Mouse (Mus musculus): Measurements from ENCODE around the gene Olfr888.

Olfr888 gene

DNA sequence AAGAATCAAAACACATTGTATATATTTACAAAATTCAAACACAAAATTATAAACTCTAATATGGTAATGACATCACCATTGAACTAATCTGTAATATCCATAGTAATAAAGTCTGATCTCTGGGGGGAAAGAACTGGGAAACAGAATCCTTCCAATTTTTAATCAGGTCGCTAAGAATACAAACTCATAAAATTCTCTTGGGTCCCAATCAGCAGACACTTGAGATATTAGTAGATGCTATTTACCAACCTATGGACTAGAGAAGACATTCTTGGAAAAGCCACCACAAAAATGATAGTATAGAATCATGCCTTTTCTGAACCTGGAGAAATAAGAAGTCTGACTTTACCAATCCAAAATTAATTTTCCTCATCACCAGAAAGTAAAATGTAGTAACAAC lies at the start of gene Olfr888:
Olfr888 (plus strand) TSS at position 301 of the 400 bp plus-strand sequence.
- in situ Hi-C loops (cut with MseI, MboI) = no loop called here

DNA sequence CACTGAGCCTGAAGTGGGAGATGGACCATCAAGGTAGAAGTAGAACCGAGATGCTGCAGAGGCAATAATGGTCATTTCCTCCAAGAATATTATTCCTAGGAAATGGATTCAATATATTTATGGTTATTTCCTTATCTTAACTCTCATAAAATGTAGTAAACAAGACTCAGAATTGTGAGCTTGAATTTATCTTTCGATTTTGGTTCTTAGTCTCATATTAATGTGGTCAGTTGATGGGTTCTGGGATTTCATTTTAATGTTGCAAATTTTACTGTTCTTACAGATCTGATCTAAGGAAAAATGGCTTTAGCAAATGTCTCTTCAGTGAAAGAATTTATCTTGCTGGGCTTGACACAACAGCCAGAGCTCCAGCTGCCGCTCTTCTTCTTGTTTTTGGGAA lies 46.9 kb upstream of the Olfr888 start, which contains the start of gene Olfr885:
Olfr885 (plus strand) TSS at position 301 of the 400 bp plus-strand sequence.
- in situ Hi-C loops (cut with MseI, MboI) = no loop called here

DNA sequence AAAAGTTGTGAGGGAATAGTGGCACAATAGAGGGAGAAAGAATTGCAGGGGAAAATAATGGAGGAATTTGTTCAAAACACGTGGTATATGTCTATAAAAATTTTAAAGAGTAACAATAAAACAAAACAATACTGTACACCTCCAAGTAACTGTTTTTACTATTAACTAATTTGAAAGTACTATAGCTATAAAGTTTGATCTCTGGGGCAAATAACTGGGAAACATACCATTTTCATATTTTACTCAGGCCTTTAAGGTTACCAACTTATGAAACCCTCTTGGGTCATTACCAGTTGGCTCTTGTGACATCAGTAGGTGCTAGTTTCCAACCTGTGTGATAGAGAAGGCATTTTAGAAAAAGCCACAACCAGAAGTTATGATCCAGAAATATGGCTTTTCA lies 24.2 kb upstream of the Olfr888 start, which contains the start of gene Olfr887:
Olfr887 (plus strand) TSS at position 301 of the 400 bp plus-strand sequence.
- in situ Hi-C loops (cut with MseI, MboI) = no loop called here

DNA sequence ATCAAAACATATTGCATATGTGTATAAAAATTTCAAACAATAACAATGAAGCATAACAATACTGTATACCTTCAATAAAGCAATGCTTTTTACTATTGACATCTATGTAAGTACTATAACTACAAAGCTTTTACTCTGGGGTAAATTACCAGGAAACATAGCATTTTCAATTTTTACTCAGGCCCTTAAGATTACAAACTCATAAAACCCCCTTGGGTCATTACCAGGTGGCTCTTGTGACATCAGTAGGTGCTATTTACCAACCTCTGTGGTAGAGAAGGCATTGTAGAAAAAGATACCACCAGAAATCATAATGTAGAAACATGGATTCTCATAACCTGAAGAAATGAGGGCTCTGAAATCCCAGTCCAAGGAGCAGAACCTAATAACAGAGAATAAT lies 7.0 kb downstream of the Olfr888 start, which contains the start of gene Olfr889:
Olfr889 (plus strand) TSS at position 301 of the 400 bp plus-strand sequence.
- in situ Hi-C loops (cut with MseI, MboI) = no loop called here

DNA sequence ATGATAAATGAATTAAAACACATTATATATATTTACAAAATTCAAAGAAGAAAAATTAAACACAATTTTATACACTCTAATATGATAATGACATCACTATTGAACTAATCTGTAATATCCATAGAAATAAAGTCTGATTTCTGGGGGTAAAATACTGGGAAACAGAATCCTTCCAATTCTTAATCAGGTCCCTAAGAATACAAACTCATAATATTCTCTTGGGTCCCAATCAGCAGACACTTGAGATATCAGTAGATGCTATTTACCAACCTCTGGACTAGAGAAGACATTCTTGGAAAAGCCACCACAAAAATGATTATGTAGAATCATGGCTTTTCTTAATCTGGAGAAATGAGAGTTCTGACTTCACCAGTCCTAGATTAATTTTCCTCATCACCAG lies 34.3 kb downstream of the Olfr888 start, which contains the start of gene Olfr890:
Olfr890 (plus strand) TSS at position 301 of the 400 bp plus-strand sequence.
- in situ Hi-C loops (cut with MseI, MboI) = no loop called here
